In the genomic region with DNA sequence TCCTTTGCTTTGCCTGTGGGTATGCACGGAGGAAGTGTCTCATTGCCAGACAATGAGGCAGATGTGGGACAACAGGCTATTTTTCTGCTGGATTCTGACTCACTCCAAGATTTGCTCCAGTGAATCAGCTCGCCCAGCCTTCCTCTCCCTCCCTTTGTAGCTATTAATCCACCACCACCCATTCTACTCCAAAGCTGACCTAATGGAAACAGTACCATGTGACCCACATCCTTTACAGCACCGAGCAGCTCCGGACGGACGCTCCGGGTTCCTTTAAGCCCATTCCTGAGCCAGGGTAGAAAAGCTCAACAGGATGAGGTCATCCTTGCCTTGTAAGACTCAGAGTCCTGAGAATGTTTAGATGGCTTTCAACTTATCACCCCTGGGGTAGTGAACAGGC, we compare ENCODE assay signal across 8 mouse cellular contexts. TPM values are rescaled to one million over a fixed set of nuclear protein-coding genes. Genes with fewer than 3 reads are reported as not detected.
DNase-seq lines count a peak whose midpoint lies in the region; ATAC-seq lines count a peak whose summit lies in the region.

No protein-coding gene starts in this region.

- no peak overlapping the region for H3K4me3 ChIP-seq in midbrain, embryonic 15.5 days
- no peak overlapping the region for H3K4me3 ChIP-seq in midbrain, embryonic 11.5 days (ENCODE audit: low read depth, low read length)
- H3K4me3 ChIP-seq in intestine, embryonic 14.5 days (ENCODE audit: low read depth, low read length) = no peak overlapping the region
- H3K4me3 ChIP-seq in lung, embryonic 15.5 days = no peak overlapping the region
- no peak overlapping the region for H3K4me3 ChIP-seq in hindbrain, embryonic 10.5 days

- no peak for DNase-seq in midbrain, embryonic 11.5 days (ENCODE audit: low spot score, missing footprints)
- DNase-seq in brain, adult 2 months (ENCODE audit: low read depth, low spot score) = peak; percentile 85
- DNase-seq in intestine, embryonic 14.5 days (ENCODE audit: low spot score) = no peak
- no peak for DNase-seq in spleen, postnatal 36 days (ENCODE audit: low spot score in 2 of 2)
- DNase-seq in layer of hippocampus, adult 9-10 months (ENCODE audit: low spot score) = no peak
- no peak for DNase-seq in hindbrain, embryonic 10.5 days (ENCODE audit: low spot score)

- H3K36me3 ChIP-seq in midbrain, embryonic 15.5 days (replicated peaks) = no peaks in the 10 kb centered on the region
- no peaks in the 10 kb centered on the region for H3K36me3 ChIP-seq in midbrain, embryonic 11.5 days (ENCODE audit: control insufficient read depth, insufficient read depth, low read length)
- H3K36me3 ChIP-seq in intestine, embryonic 14.5 days (ENCODE audit: control insufficient read depth, insufficient read depth, low read length) = no peaks in the 10 kb centered on the region
- H3K36me3 ChIP-seq in lung, embryonic 15.5 days = no peaks in the 10 kb centered on the region
- peaks cover under 1% of the 10 kb centered on the region for H3K36me3 ChIP-seq in hindbrain, embryonic 10.5 days

- H3K4me2 ChIP-seq in midbrain, embryonic 15.5 days = no peak overlapping the region
- no peak overlapping the region for H3K4me2 ChIP-seq in midbrain, embryonic 11.5 days
- H3K4me2 ChIP-seq in intestine, embryonic 14.5 days (ENCODE audit: low read length) = no peak overlapping the region
- H3K4me2 ChIP-seq in lung, embryonic 15.5 days = peak overlapping the region; percentile 30; the same call in 1 of the 2 replicates

- H3K9ac ChIP-seq in midbrain, embryonic 15.5 days = no peak overlapping the region
- H3K9ac ChIP-seq in midbrain, embryonic 11.5 days (ENCODE audit: low read length) = no peak overlapping the region
- H3K9ac ChIP-seq in intestine, embryonic 14.5 days (ENCODE audit: low read length) = no peak overlapping the region
- H3K9ac ChIP-seq in lung, embryonic 15.5 days = no peak overlapping the region

- H3K27ac ChIP-seq in midbrain, embryonic 15.5 days = 0 out of 2 replicates have a peak overlapping the region, but pooled peaks have one; percentile 11
- H3K27ac ChIP-seq in midbrain, embryonic 11.5 days (ENCODE audit: low read depth, low read length) = no peak overlapping the region
- peak overlapping the region; percentile 51; the same call in 1 of the 2 replicates for H3K27ac ChIP-seq in intestine, embryonic 14.5 days (ENCODE audit: low read depth)
- H3K27ac ChIP-seq in lung, embryonic 15.5 days = peak overlapping the region; percentile 86
- no peak overlapping the region for H3K27ac ChIP-seq in hindbrain, embryonic 10.5 days

- H3K4me1 ChIP-seq in midbrain, embryonic 15.5 days = peaks cover 25% of the 10 kb centered on the region
- H3K4me1 ChIP-seq in midbrain, embryonic 11.5 days (ENCODE audit: control insufficient read depth, insufficient read depth, low read length) = peaks cover 16% of the 10 kb centered on the region
- H3K4me1 ChIP-seq in intestine, embryonic 14.5 days (replicated peaks; ENCODE audit: control insufficient read depth, insufficient read depth, low read length) = peaks cover 20% of the 10 kb centered on the region
- peaks cover 42% of the 10 kb centered on the region for H3K4me1 ChIP-seq in lung, embryonic 15.5 days
- peaks cover 35% of the 10 kb centered on the region for H3K4me1 ChIP-seq in hindbrain, embryonic 10.5 days (replicated peaks)

- no peak for ATAC-seq in midbrain, embryonic 15.5 days (replicated peaks)
- no peak for ATAC-seq in midbrain, embryonic 11.5 days (ENCODE audit: low FRiP score)
- ATAC-seq in intestine, embryonic 14.5 days (replicated peaks; ENCODE audit: low FRiP score, low TSS enrichment, low read depth) = no peak
- ATAC-seq in lung, embryonic 15.5 days (ENCODE audit: borderline replicate concordance, extremely low read depth, low FRiP score, low TSS enrichment) = 0 out of 2 replicates have a peak, but pooled peaks have one; percentile 7

- H3K27me3 ChIP-seq in midbrain, embryonic 15.5 days (replicated peaks) = peaks cover 7% of the 10 kb centered on the region; the same call in 1 of the 2 replicates
- no peaks in the 10 kb centered on the region; the same call in 1 of the 2 replicates for H3K27me3 ChIP-seq in midbrain, embryonic 11.5 days (ENCODE audit: control insufficient read depth, insufficient read depth, low read length)
- no peaks in the 10 kb centered on the region for H3K27me3 ChIP-seq in intestine, embryonic 14.5 days (replicated peaks; ENCODE audit: control insufficient read depth, insufficient read depth, low read length)
- H3K27me3 ChIP-seq in lung, embryonic 15.5 days = peaks cover 6% of the 10 kb centered on the region; the same call in 1 of the 2 replicates
- H3K27me3 ChIP-seq in hindbrain, embryonic 10.5 days (ENCODE audit: insufficient read depth, poor library complexity, severe bottlenecking) = peaks cover 6% of the 10 kb centered on the region; the same call in 1 of the 2 replicates

- no peaks in the 10 kb centered on the region for H3K9me3 ChIP-seq in midbrain, embryonic 15.5 days
- H3K9me3 ChIP-seq in midbrain, embryonic 11.5 days (ENCODE audit: control insufficient read depth, low read length) = no peaks in the 10 kb centered on the region
- no peaks in the 10 kb centered on the region for H3K9me3 ChIP-seq in intestine, embryonic 14.5 days (ENCODE audit: control insufficient read depth, low read length)
- H3K9me3 ChIP-seq in lung, embryonic 15.5 days = no peaks in the 10 kb centered on the region
- no peaks in the 10 kb centered on the region for H3K9me3 ChIP-seq in hindbrain, embryonic 10.5 days

- 56% methylated on average over 7 of the region's 7 CpGs for WGBS in midbrain, embryonic 15.5 days
- WGBS in midbrain, embryonic 11.5 days = 65% methylated on average over 7 of the region's 7 CpGs
- WGBS in intestine, embryonic 14.5 days = 68% methylated on average over 7 of the region's 7 CpGs
- 18% methylated on average over 7 of the region's 7 CpGs for WGBS in lung, embryonic 15.5 days
- WGBS in hindbrain, embryonic 10.5 days = 74% methylated on average over 7 of the region's 7 CpGs

RNA-seq across cellular contexts. Expression of a gene that starts 2.0 kb away (rescaled TPM):
- 60.6 and 60.9 TPM in 2 replicates for polyA plus RNA-seq in midbrain, embryonic 15.5 days (2015; fragmentation: Nextera tagmentation; extraction: Ambion mirVana)
- polyA plus RNA-seq in midbrain, embryonic 11.5 days (2014; fragmentation: Nextera tagmentation; extraction: Ambion mirVana) = 47.4 and 51.4 TPM in 2 replicates
- polyA plus RNA-seq in intestine, embryonic 14.5 days (2014; fragmentation: Nextera tagmentation; extraction: Ambion mirVana) = 23.6 and 31.1 TPM in 2 replicates
- 32.9 and 34.5 TPM in 2 replicates for polyA plus RNA-seq in lung, embryonic 15.5 days (2015; fragmentation: Nextera tagmentation; extraction: Ambion mirVana)
- polyA plus RNA-seq in hindbrain, embryonic 10.5 days (2016; fragmentation: Nextera tagmentation; extraction: Ambion mirVana) = 41.3 and 41.8 TPM in 2 replicates

RNA-seq across cellular contexts. Expression of a gene that starts 11.7 kb away (rescaled TPM):
- polyA plus RNA-seq in midbrain, embryonic 15.5 days (2015; fragmentation: Nextera tagmentation; extraction: Ambion mirVana) = not detected in 2 replicates
- polyA plus RNA-seq in midbrain, embryonic 11.5 days (2014; fragmentation: Nextera tagmentation; extraction: Ambion mirVana) = not detected in 2 replicates
- polyA plus RNA-seq in intestine, embryonic 14.5 days (2014; fragmentation: Nextera tagmentation; extraction: Ambion mirVana) = not detected in 2 replicates
- not detected in 2 replicates for polyA plus RNA-seq in lung, embryonic 15.5 days (2015; fragmentation: Nextera tagmentation; extraction: Ambion mirVana)
- not detected in 2 replicates for polyA plus RNA-seq in hindbrain, embryonic 10.5 days (2016; fragmentation: Nextera tagmentation; extraction: Ambion mirVana)

Comparison
In these comparisons a context has a peak if more than half of its experiments do, and no peak if none do; other contexts are left out.
1. H3K27ac ChIP-seq: peak in midbrain, embryonic 15.5 days (single experiment), intestine, embryonic 14.5 days (single experiment) and lung, embryonic 15.5 days (single experiment); none in midbrain, embryonic 11.5 days (single experiment) and hindbrain, embryonic 10.5 days (single experiment).